Mouse (Mus musculus): ENCODE results near the gene Mboat2. TPM values are rescaled to one million over a fixed set of nuclear protein-coding genes. Genes with fewer than 3 reads are reported as not detected.

Gene Mboat2
- total RNA-seq, 1 experiment from 2014 or later: 23.3 TPM

GRCm38 (mm10) chr12:24845344-24845743 is 14.7 kb downstream of the Mboat2 start:
- 0 out of 4 replicates have a peak, but pooled peaks of 1 of the 2 experiments have one; percentile 9 for ATAC-seq (replicated peaks in 1 of 2; ENCODE audit: insufficient read depth in 1 of 2, low FRiP score in 2 of 2, low TSS enrichment in 1 of 2, low read depth in 1 of 2, poor library complexity in 2 of 2, severe bottlenecking in 2 of 2)

- ATAC-seq (replicated peaks in 1 of 2; ENCODE audit: insufficient read depth in 1 of 2, low FRiP score in 2 of 2, low TSS enrichment in 1 of 2, low read depth in 1 of 2, poor library complexity in 2 of 2, severe bottlenecking in 2 of 2): no peak
These were observed 17.4 kb downstream of the Mboat2 start for GRCm38 (mm10) chr12:24848107-24848506.

GRCm38 (mm10) chr12:24857354-24857753 is 26.7 kb downstream of the Mboat2 start:
- ATAC-seq (replicated peaks in 1 of 2; ENCODE audit: insufficient read depth in 1 of 2, low FRiP score in 2 of 2, low TSS enrichment in 1 of 2, low read depth in 1 of 2, poor library complexity in 2 of 2, severe bottlenecking in 2 of 2): no peak

GRCm38 (mm10) chr12:24859357-24859756 is 28.7 kb downstream of the Mboat2 start:
- no peak for ATAC-seq (replicated peaks in 1 of 2; ENCODE audit: insufficient read depth in 1 of 2, low FRiP score in 2 of 2, low TSS enrichment in 1 of 2, low read depth in 1 of 2, poor library complexity in 2 of 2, severe bottlenecking in 2 of 2)

GRCm38 (mm10) chr12:24860436-24860835 is 29.8 kb downstream of the Mboat2 start:
- no peak for ATAC-seq (replicated peaks in 1 of 2; ENCODE audit: insufficient read depth in 1 of 2, low FRiP score in 2 of 2, low TSS enrichment in 1 of 2, low read depth in 1 of 2, poor library complexity in 2 of 2, severe bottlenecking in 2 of 2)

GRCm38 (mm10) chr12:24863762-24864161 is 33.1 kb downstream of the Mboat2 start:
- ATAC-seq (replicated peaks in 1 of 2; ENCODE audit: insufficient read depth in 1 of 2, low FRiP score in 2 of 2, low TSS enrichment in 1 of 2, low read depth in 1 of 2, poor library complexity in 2 of 2, severe bottlenecking in 2 of 2): no peak

- ATAC-seq (replicated peaks in 1 of 2; ENCODE audit: insufficient read depth in 1 of 2, low FRiP score in 2 of 2, low TSS enrichment in 1 of 2, low read depth in 1 of 2, poor library complexity in 2 of 2, severe bottlenecking in 2 of 2): no peak
These were observed 36.0 kb downstream of the Mboat2 start for GRCm38 (mm10) chr12:24866645-24867044.

- ATAC-seq (replicated peaks in 1 of 2; ENCODE audit: insufficient read depth in 1 of 2, low FRiP score in 2 of 2, low TSS enrichment in 1 of 2, low read depth in 1 of 2, poor library complexity in 2 of 2, severe bottlenecking in 2 of 2): peak; percentile 67 to 74
These were observed 38.0 kb downstream of the Mboat2 start for GRCm38 (mm10) chr12:24868694-24869093.

- peak; percentile 60 to 68 for ATAC-seq (replicated peaks in 1 of 2; ENCODE audit: insufficient read depth in 1 of 2, low FRiP score in 2 of 2, low TSS enrichment in 1 of 2, low read depth in 1 of 2, poor library complexity in 2 of 2, severe bottlenecking in 2 of 2)
These were observed 38.6 kb downstream of the Mboat2 start for GRCm38 (mm10) chr12:24869231-24869630.

- no peak for ATAC-seq (replicated peaks in 1 of 2; ENCODE audit: insufficient read depth in 1 of 2, low FRiP score in 2 of 2, low TSS enrichment in 1 of 2, low read depth in 1 of 2, poor library complexity in 2 of 2, severe bottlenecking in 2 of 2)
These were observed 40.2 kb downstream of the Mboat2 start for GRCm38 (mm10) chr12:24870901-24871300.

GRCm38 (mm10) chr12:24872264-24872663 is 41.6 kb downstream of the Mboat2 start:
- no peak for ATAC-seq (replicated peaks in 1 of 2; ENCODE audit: insufficient read depth in 1 of 2, low FRiP score in 2 of 2, low TSS enrichment in 1 of 2, low read depth in 1 of 2, poor library complexity in 2 of 2, severe bottlenecking in 2 of 2)

GRCm38 (mm10) chr12:24872689-24873088 is 42.0 kb downstream of the Mboat2 start:
- ATAC-seq (replicated peaks in 1 of 2; ENCODE audit: insufficient read depth in 1 of 2, low FRiP score in 2 of 2, low TSS enrichment in 1 of 2, low read depth in 1 of 2, poor library complexity in 2 of 2, severe bottlenecking in 2 of 2): no peak; a peak in 1 of 4 replicates

GRCm38 (mm10) chr12:24875908-24876307 is 45.2 kb downstream of the Mboat2 start:
- no peak for ATAC-seq (replicated peaks in 1 of 2; ENCODE audit: insufficient read depth in 1 of 2, low FRiP score in 2 of 2, low TSS enrichment in 1 of 2, low read depth in 1 of 2, poor library complexity in 2 of 2, severe bottlenecking in 2 of 2)

- ATAC-seq (replicated peaks in 1 of 2; ENCODE audit: insufficient read depth in 1 of 2, low FRiP score in 2 of 2, low TSS enrichment in 1 of 2, low read depth in 1 of 2, poor library complexity in 2 of 2, severe bottlenecking in 2 of 2): no peak
These were observed 46.6 kb downstream of the Mboat2 start for GRCm38 (mm10) chr12:24877231-24877630.

GRCm38 (mm10) chr12:24878090-24878489 is 47.4 kb downstream of the Mboat2 start:
- no peak for ATAC-seq (replicated peaks in 1 of 2; ENCODE audit: insufficient read depth in 1 of 2, low FRiP score in 2 of 2, low TSS enrichment in 1 of 2, low read depth in 1 of 2, poor library complexity in 2 of 2, severe bottlenecking in 2 of 2)

GRCm38 (mm10) chr12:24878735-24879362 is 48.2 kb downstream of the Mboat2 start:
- no peak for ATAC-seq (replicated peaks in 1 of 2; ENCODE audit: insufficient read depth in 1 of 2, low FRiP score in 2 of 2, low TSS enrichment in 1 of 2, low read depth in 1 of 2, poor library complexity in 2 of 2, severe bottlenecking in 2 of 2)

- no peak for ATAC-seq (replicated peaks in 1 of 2; ENCODE audit: insufficient read depth in 1 of 2, low FRiP score in 2 of 2, low TSS enrichment in 1 of 2, low read depth in 1 of 2, poor library complexity in 2 of 2, severe bottlenecking in 2 of 2)
These were observed 48.9 kb downstream of the Mboat2 start for GRCm38 (mm10) chr12:24879613-24880029.

GRCm38 (mm10) chr12:24883279-24883678 is 52.6 kb downstream of the Mboat2 start:
- no peak for ATAC-seq (replicated peaks in 1 of 2; ENCODE audit: insufficient read depth in 1 of 2, low FRiP score in 2 of 2, low TSS enrichment in 1 of 2, low read depth in 1 of 2, poor library complexity in 2 of 2, severe bottlenecking in 2 of 2)

GRCm38 (mm10) chr12:24886800-24887199 is 56.1 kb downstream of the Mboat2 start:
- ATAC-seq (replicated peaks in 1 of 2; ENCODE audit: insufficient read depth in 1 of 2, low FRiP score in 2 of 2, low TSS enrichment in 1 of 2, low read depth in 1 of 2, poor library complexity in 2 of 2, severe bottlenecking in 2 of 2): no peak

All from hematopoietic stem cell, adult 5-6 weeks (primary cell).